Mouse (Mus musculus) MEL (cell line): ENCODE results near the gene Zer1.

Experiments used
- CTCF ChIP-seq, 3 experiments: IDR thresholded peaks in 2 of 3; conservative IDR thresholded peaks in 1 of 3; 2 replicates each; pipeline ENCODE4 v1.5.1; 2011 to 2012; ENCODE audit warnings: low read length in 3 of 3, low read depth in 2 of 3, mild to moderate bottlenecking in 2 of 3, improper control_type of control experiment in 1 of 3, inconsistent platforms in 1 of 3, mixed read lengths in 1 of 3, moderate library complexity in 1 of 3; ENCODE audit not compliant: control insufficient read depth in 1 of 3, insufficient read depth in 1 of 3, poor library complexity in 1 of 3, severe bottlenecking in 1 of 3
- NELFE ChIP-seq: IDR thresholded peaks from 2 replicates; pipeline ENCODE4 v1.6.1; 2011; ENCODE audit warnings: low read depth, low read length, improper control_type of control experiment
- POLR2A ChIP-seq, 2 experiments: IDR thresholded peaks; 2 replicates each; pipeline ENCODE4 v1.6.1; 2011 to 2012; ENCODE audit warnings: low read length in 2 of 2, mild to moderate bottlenecking in 2 of 2, control low read depth in 1 of 2, improper control_type of control experiment in 1 of 2, low read depth in 1 of 2, moderate library complexity in 1 of 2; ENCODE audit not compliant: control insufficient read depth in 1 of 2, insufficient read depth in 1 of 2, poor library complexity in 1 of 2

- TF ChIP-seq NELFE, result no peak
- TF ChIP-seq CTCF (IDR thresholded peaks at IDR 0.05 in 2 of 3, conservative IDR thresholded peaks at IDR 0.05 in 1 of 3; ENCODE audit: control insufficient read depth in 1 of 3, insufficient read depth in 1 of 3, low read depth in 2 of 3, low read length in 3 of 3, poor library complexity in 1 of 3, severe bottlenecking in 1 of 3), result peak; percentile 41 to 89 (median 50)
- no peak for TF ChIP-seq POLR2A (IDR thresholded peaks at IDR 0.05; ENCODE audit: control insufficient read depth in 1 of 2, insufficient read depth in 1 of 2, low read depth in 1 of 2, low read length in 2 of 2, poor library complexity in 1 of 2)
These were observed 4.4 kb upstream of the Zer1 start for GRCm38 (mm10) chr2:30128789-30129188.
